Mouse (Mus musculus) common myeloid progenitor, adult 5-6 weeks (primary cell): Measurements from ENCODE around the gene Zfp629. TPM values are rescaled to one million over a fixed set of nuclear protein-coding genes. Genes with fewer than 3 reads are reported as not detected.
"Not testable (repeated sequence)": the region's sequence is repeated elsewhere in the genome, so short reads cannot be mapped to it uniquely, and the experiment has no call there.

Experiments used
- ATAC-seq: replicated peaks from 2 replicates; pipeline ENCODE4 v1.8.0; 2016; ENCODE audit warnings: low read depth, mild to moderate bottlenecking, moderate TSS enrichment, inconsistent platforms; ENCODE audit not compliant: poor library complexity, severe bottlenecking
- total RNA-seq: library from RNA; stranded (forward); fragments of 200-1000, 187-1606 nt; gene quantifications from 2 replicates; pipeline ENCODE4 v1.2.3, GENCODE M21; 2017

The Zfp629 gene
- total RNA-seq: 12.9 and 39.4 TPM in 2 replicates

DNA sequence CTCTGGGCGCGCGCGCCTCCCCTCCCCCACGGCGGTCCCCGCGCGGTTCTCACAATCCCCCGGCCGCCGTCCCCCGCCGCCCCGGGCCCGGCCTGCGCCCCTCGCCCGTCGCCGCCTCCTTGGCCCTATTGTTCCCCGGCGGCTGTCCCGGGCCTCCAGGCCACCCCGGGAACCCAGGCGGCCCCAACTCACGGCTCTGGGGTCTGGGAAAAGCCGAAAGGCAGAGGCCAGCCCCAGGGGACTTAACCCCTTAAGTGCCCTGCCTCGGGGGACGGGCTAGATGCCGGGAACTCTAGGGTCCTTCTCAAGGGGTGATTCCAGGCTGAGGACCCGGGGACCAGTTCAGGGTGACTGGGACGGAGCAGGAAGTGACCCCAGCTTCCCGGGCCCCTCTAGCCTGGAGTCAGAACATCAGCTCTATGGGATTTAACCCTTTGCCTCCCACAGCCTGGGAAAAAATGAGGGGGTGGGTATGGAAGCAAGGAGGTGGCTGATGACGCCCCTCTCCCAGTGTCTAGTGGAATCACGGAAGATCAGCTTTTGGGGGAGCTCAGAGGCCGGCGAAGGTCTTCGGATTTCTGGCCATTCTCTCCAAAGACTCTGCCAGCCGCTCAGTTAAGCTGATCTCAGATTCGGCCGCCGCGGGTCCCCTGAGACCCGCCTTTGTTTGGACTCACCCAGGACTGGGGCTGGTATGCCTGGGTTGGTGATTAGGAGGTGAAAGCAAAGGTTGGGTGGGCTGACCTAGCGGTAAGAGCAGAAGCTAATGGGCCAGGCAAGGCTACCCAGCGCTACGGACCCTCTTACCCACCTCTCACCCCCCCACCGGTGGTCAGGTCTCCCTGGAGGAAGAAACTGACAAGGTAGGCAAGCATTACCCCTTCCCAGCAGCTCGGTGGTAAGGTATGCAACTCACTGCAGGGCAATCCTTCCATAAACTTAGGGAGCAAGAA is at the start of gene Zfp629:
Gene Zfp629 (minus strand): TSS at position 907 of the 953 bp plus-strand sequence.
- ATAC-seq: peak; percentile 70

DNA sequence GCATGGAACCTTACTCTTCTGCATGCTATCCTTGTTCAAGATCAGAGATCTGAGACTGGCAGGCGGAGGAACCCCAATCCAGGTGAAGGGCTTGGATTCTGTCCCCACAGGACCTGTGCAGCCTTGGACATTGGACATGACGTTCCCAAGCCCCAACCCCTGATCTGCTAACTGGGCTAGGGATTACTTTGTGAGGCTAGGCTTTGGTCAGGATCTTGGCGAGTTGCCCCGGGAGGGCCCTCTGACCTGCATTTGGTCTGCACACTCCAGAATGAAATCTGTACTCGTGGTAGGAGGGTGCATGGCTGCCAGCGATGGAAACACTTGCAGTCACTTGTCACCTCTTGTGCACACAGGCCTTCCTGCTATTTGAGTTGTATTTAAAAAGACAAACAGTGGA is 47.3 kb upstream of the Zfp629 start:
- ATAC-seq: no peak

DNA sequence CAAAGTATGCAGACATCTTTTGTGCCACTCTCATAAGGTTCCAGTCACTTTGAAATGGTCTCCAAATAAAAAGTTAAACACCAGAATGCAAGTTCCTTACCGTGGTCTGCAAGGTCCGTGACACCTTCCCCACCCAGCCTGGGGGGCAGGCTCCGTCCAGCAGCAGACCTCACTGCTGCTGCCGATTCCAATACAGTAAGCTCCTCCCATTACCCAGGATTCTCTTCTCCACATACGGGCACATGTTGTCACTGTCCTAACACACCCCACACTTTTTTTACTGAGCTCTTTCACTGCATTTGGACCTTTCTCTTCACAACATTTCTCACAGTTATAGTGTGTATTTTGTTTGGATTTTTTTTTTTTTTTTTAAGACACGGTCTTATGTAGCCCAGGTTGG is 46.2 kb upstream of the Zfp629 start:
- no peak for ATAC-seq

DNA sequence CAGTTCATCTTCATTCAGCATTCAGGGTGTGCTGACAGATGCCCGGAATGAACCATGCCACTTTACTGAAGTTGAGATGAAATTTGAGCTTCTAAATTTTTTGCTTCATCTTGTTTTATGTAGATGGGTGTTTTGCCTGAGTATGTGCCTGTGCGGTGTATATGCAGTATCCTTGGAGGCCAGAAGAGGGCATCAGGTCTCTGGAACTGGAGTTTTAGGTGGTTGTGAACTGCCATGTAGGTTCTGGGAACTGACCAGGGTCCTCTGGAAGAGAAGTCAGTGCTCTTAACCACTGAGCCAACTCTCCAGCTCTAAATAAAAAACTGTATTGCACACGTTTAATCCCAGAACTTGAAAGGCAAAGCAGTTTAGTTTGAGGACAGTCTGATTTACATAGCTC is 45.3 kb upstream of the Zfp629 start:
- ATAC-seq: no peak

DNA sequence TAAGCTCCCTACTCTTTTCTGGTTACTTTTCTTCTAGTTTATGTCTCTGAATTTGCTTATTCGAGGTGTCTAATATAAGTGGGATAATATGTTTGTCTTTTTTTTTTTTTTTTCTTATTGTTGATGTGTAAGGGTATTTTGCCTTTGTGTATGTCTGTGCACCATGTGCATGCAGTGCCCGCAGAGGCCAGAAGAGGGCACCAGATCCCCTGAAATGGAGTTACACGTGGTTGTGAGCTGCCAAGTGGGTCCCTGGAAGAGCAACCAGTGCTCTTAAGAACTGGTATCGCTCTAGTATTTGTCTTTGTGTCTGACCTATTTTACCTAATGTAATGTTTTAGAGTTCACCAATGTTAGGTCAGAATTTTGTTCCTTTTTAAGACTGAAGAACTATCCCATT is 41.3 kb upstream of the Zfp629 start:
- 0 out of 2 replicates have a peak, but pooled peaks have one; percentile 63 for ATAC-seq

- ATAC-seq: no peak
Measured at GRCm38 (mm10) chr7:127654318-127654717, 38.7 kb upstream of the Zfp629 start.

- ATAC-seq: 0 out of 2 replicates have a peak, but pooled peaks have one; percentile 25
Measured at GRCm38 (mm10) chr7:127652050-127652449, 36.5 kb upstream of the Zfp629 start.

DNA sequence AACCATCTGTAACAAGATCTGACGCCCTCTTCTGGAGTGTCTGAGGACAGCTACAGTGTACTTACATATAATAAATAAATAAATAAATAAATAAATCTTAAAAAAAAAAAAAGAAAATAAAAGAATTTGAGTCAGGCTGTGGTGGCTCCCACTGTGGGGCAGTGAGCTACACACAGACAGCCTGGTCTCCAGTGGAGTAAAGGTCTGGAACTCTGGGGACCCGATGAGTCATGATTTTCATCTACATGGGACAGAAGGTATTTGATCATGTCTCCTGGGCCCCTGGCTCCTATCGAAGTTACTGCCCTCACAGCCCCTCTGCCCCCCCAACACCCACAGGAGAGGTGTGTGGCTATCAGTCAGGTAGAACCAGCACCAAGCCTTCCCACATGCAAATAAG is 36.0 kb upstream of the Zfp629 start:
- ATAC-seq: no peak

DNA sequence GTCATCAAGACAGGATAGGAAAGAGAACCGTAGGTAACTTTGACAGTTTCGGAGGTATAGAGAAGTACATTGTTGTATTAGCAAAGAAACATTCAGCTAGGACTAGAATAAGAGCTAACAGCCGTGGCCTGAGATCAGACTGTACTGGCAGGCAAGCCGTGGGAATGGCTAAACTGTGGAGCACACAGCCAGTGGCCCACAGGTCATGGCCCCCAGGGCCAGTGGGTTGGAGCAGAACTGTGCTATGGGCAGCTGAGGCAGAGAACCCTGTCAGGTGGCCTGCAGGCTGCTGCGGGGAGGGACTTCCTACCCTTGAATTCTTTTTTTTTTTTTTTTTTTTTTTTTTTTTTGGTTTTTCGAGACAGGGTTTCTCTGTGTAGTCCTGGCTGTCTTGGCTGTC is 33.6 kb upstream of the Zfp629 start:
- no peak for ATAC-seq

DNA sequence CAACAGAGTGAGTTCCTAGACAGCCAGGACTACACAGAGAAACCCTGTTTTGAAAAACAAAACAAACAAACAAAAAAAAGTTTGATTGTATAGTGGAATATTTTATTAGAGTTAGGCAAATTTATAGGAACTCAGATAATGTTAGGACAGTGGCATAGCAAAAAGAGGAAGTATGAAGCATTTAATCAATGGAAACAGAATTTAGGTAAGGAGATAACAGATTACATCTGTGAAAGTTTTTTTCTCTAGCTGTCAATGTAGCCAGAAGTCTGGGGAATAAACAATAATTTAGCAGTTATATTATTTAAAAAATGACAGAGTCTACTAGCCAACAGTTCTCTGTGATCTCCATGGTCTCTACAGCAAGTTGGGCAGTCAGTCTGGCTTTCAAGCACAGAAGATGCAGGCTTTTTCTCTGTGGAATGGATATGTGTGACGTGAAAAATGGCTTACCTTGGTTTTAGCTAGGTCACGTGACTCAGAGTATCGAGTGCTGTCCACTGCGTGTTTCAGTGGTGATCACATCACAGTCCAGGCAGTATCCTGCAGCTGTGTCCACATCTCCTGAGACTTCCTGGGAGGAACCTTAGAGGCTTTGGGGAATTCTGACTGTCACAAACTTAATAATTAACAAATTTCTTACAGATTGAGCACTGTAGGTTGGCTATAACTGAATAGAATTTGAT is 33.1 kb upstream of the Zfp629 start:
- no peak for ATAC-seq

DNA sequence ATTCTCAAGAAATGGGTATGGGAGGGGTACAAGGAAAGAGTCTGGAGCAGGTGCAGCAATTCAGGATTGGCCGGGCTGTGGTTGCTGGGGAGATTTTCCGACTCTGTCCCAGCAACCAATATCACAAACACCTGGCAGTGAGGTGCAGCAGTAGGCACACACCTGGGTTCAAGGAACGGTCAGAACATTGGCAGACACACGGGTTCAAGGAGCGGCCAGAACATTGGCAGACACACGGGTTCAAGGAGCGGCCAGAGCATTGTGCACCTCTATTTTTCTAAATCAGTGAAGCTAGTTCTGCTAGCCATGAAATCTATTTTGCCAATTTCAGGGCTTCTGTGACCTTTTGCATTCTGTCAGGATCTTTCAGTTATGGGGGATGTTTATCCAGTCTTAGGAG is 32.0 kb upstream of the Zfp629 start:
- not testable (repeated sequence) for ATAC-seq

DNA sequence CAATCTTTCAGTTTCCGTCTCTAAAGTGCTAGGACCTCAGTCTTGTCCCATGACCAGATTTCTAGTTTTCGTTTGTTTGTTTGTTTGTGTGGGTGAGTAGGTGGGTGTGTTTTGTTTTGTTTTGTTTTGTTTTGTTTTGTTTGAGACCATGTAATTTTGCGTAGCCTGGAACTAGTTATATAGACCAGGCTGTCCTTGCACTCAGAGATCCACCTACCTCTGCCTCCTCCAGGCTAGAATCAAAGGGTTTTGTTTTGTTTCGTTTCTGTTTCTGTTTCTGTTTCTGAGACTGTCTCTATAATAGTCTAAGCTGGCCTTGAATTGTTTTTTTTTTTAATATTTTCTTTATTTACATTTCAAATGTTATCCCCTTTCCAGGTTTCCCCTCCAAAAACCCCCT is 30.8 kb upstream of the Zfp629 start:
- no peak for ATAC-seq

- no peak for ATAC-seq
Measured at GRCm38 (mm10) chr7:127642254-127642653, 26.7 kb upstream of the Zfp629 start.

DNA sequence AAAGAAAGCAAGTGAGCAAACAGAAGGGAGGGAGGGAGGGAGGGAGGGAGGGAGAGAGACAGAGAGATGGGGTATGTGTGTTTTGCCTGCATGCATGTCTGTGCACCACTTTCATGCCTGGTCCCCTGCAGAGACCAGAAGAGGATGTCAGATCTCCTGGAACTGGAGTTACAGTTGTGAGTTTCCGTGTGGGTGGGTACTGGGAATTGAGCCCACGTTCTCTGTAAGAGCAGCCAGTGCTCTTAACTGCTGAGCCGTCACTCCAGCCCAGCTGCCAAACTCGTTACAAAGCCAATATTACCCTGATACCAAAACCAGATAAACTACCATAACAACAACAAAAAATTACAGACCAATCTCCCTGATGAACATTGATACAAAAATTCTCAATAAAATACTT is 25.7 kb upstream of the Zfp629 start:
- ATAC-seq: no peak

DNA sequence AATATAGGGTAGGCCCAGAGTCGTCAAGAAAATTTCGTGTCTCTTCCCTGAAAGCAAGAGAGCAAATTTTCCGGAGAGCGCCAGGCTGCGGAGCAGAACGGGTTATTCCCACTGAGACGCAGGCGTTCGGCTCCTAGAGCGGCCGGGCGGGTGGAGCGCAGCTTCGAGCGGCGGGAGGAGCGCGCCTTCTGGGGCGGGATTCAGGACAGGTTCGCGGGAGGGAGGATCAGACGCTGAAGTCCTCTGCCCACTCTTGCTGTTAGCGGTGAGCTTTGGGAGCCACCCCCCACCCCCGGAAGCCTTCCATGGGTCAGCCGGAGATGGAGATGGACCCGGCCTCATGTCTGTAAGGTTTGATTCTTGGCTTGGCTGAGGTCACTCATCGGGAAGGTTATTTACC is 21.4 kb upstream of the Zfp629 start:
- ATAC-seq: peak; percentile 65

GRCm38 (mm10) chr7:127631416-127631815 is 15.8 kb upstream of the Zfp629 start:
- ATAC-seq: no peak

DNA sequence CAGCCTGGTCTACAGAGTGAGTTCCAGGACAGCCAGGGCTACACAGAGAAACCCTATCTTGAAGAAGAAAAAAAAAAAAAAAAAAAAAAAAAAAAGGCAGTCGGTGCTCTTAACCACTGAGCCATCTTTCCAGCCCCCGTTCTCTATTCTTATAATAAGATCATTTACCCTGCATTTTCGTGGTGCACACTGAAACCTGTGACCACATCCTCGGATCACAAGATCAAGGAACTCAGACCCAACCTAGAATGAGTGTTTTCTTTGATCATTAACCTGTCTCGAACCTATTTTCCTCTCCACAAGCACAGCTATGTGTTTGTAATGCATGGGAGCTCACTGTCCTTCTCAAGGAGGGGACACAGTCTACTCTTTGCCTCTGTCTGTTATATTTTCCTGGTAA is 13.0 kb upstream of the Zfp629 start:
- no peak for ATAC-seq

DNA sequence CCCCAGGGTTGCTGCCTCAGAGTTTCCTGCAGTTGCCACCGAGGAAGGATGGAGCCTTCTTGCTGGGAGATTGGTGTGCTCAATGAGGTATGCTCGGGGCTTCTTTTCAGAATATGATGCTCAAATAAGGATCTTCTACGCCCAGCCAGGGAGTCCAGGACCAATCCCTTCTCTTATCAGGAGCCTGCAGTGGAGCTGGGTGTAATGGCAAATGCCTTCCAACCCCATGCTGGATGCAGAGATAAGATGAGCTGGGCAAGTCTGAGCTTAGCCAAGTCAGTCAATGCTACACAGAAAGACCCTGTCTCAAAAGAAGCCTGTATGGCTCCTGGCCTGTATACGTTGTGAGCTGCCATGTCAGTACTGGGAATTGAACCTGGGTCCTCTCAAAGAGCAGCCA is 10.9 kb upstream of the Zfp629 start:
- peak; percentile 58 for ATAC-seq

DNA sequence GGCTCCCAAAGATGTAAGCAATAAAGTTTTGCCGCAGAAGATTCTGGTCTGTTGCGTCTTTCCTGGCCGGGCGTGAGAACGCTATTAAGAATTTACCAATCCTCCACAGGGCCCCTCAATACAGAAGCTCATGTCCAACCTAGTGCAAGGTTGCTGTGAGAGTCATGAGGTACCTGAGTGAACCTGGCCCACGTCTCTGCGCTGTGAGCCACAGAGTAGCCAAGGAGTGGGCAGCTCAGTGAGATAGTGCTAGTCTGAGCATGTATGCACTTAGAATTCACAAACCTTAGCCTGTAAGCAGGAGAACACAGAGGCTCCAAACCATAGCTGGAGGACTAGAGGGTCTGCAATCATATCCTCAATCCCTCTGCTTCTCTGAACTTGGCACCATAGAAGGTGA is 10.4 kb upstream of the Zfp629 start:
- no peak for ATAC-seq

DNA sequence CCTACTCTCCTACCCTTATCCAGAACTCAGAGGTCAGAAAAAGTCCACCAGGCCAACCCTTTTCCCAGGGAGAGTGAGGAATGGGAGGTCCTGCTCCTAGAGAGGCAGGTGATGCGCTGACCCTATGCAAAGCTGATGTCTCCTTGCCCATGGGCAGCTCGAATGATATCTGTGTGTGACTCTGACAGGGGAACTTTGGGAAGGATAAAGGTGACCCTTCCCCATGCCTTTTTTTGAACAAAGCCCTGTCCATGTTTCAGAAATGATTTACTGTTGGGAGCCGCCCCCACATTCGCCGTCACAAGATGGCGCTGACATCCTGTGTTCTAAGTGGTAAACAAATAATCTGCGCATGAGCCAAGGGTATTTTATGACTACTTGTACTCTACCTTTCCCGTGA is 2.8 kb upstream of the Zfp629 start:
- ATAC-seq: not testable (repeated sequence)

- ATAC-seq: no peak
Measured at GRCm38 (mm10) chr7:127617962-127618361, 2.4 kb upstream of the Zfp629 start.
